Mouse (Mus musculus): ENCODE data around the gene Mre11a. TPM values are rescaled to one million over a fixed set of nuclear protein-coding genes. Genes with fewer than 3 reads are reported as not detected.
A peak's percentile ranks its signal among the peaks of the same experiment; 100 is the strongest.

The Mre11a gene
- polyA plus RNA-seq, 1 experiment from 2014 or later, result 30.8 TPM

- Histone ChIP-seq H3K9ac (ENCODE audit: low read length) (no peak overlapping the region), H3K27ac (ENCODE audit: low read depth, low read length) (no peak overlapping the region), H3K4me3 (ENCODE audit: low read depth, low read length) (no peak overlapping the region), H3K4me2 (no peak overlapping the region), H3K36me3 (ENCODE audit: control insufficient read depth, insufficient read depth, low read length) (no peaks in the 10 kb centered on the region), H3K27me3 (ENCODE audit: control insufficient read depth, insufficient read depth, low read length) (peaks cover 24% of the 10 kb centered on the region), H3K9me3 (ENCODE audit: control insufficient read depth, low read length) (no peaks in the 10 kb centered on the region), H3K4me1 (ENCODE audit: control insufficient read depth, insufficient read depth, low read length) (peaks cover 7% of the 10 kb centered on the region; the same call in 1 of the 2 replicates)
- no peak for DNase-seq (ENCODE audit: low spot score, missing footprints)
- no peak for ATAC-seq (ENCODE audit: low FRiP score)
- WGBS, result 76% methylated on average over 7 of the region's 7 CpGs
These were observed 73.8 kb downstream of the Mre11a start for GRCm38 (mm10) chr9:14858170-14858706.

- Histone ChIP-seq H3K9me3 (ENCODE audit: control insufficient read depth, low read length) (no peaks in the 10 kb centered on the region), H3K9ac (ENCODE audit: low read length) (no peak overlapping the region), H3K4me3 (ENCODE audit: low read depth, low read length) (no peak overlapping the region), H3K4me1 (ENCODE audit: control insufficient read depth, insufficient read depth, low read length) (peaks cover 7% of the 10 kb centered on the region; the same call in 1 of the 2 replicates), H3K36me3 (ENCODE audit: control insufficient read depth, insufficient read depth, low read length) (no peaks in the 10 kb centered on the region), H3K4me2 (no peak overlapping the region), H3K27me3 (ENCODE audit: control insufficient read depth, insufficient read depth, low read length) (peaks cover 24% of the 10 kb centered on the region), H3K27ac (ENCODE audit: low read depth, low read length) (no peak overlapping the region)
- ATAC-seq (ENCODE audit: low FRiP score), result no peak
- DNase-seq (ENCODE audit: low spot score, missing footprints), result no peak
- 82% methylated on average over 3 of the region's 3 CpGs for WGBS
These were observed 74.3 kb downstream of the Mre11a start for GRCm38 (mm10) chr9:14858782-14859181.

- DNase-seq (ENCODE audit: low spot score, missing footprints), result peak; percentile 94
- H3K4me1 ChIP-seq (ENCODE audit: control insufficient read depth, insufficient read depth, low read length), result peaks cover 7% of the 10 kb centered on the region; the same call in 1 of the 2 replicates
- peak; percentile 93 for ATAC-seq (ENCODE audit: low FRiP score)
- peak within 1 kb of the TSS; percentile 39 for H3K4me3 ChIP-seq (ENCODE audit: low read depth, low read length)
- peak within 1 kb of the TSS; percentile 57 for H3K9ac ChIP-seq (ENCODE audit: low read length)
- peaks cover 24% of the 10 kb centered on the region for H3K27me3 ChIP-seq (ENCODE audit: control insufficient read depth, insufficient read depth, low read length)
- H3K4me2 ChIP-seq, result peak within 1 kb of the TSS; percentile 90
- no peaks in the 10 kb centered on the region for H3K9me3 ChIP-seq (ENCODE audit: control insufficient read depth, low read length)
- no peak within 1 kb of the TSS for H3K27ac ChIP-seq (ENCODE audit: low read depth, low read length)
- no peaks in the 10 kb centered on the region for H3K36me3 ChIP-seq (ENCODE audit: control insufficient read depth, insufficient read depth, low read length)
- WGBS, result 2% methylated on average over 47 of the region's 47 CpGs
These were observed 75.6 kb downstream of the Mre11a start, which contains the start of gene Gpr83 for GRCm38 (mm10) chr9:14859868-14860639. TSS of gene Gpr83 (plus strand) at chr9:14860210.

GRCm38 (mm10) chr9:14863126-14863525, 78.7 kb downstream of the Mre11a start:
- DNase-seq (ENCODE audit: low spot score, missing footprints) (no peak), ATAC-seq (ENCODE audit: low FRiP score) (no peak)
- Histone ChIP-seq H3K4me2 (no peak overlapping the region), H3K36me3 (ENCODE audit: control insufficient read depth, insufficient read depth, low read length) (no peaks in the 10 kb centered on the region), H3K9me3 (ENCODE audit: control insufficient read depth, low read length) (no peaks in the 10 kb centered on the region), H3K27ac (ENCODE audit: low read depth, low read length) (no peak overlapping the region), H3K4me1 (ENCODE audit: control insufficient read depth, insufficient read depth, low read length) (peaks cover 7% of the 10 kb centered on the region; the same call in 1 of the 2 replicates), H3K4me3 (ENCODE audit: low read depth, low read length) (no peak overlapping the region), H3K27me3 (ENCODE audit: control insufficient read depth, insufficient read depth, low read length) (peaks cover 24% of the 10 kb centered on the region), H3K9ac (ENCODE audit: low read length) (no peak overlapping the region)
- 90% methylated on average over 3 of the region's 3 CpGs for WGBS

- no peak for ATAC-seq (ENCODE audit: low FRiP score)
- Histone ChIP-seq H3K36me3 (ENCODE audit: control insufficient read depth, insufficient read depth, low read length) (no peaks in the 10 kb centered on the region), H3K9ac (ENCODE audit: low read length) (no peak overlapping the region), H3K9me3 (ENCODE audit: control insufficient read depth, low read length) (no peaks in the 10 kb centered on the region), H3K4me3 (ENCODE audit: low read depth, low read length) (no peak overlapping the region), H3K27ac (ENCODE audit: low read depth, low read length) (no peak overlapping the region), H3K4me1 (ENCODE audit: control insufficient read depth, insufficient read depth, low read length) (peaks cover 5% of the 10 kb centered on the region; the same call in 1 of the 2 replicates), H3K4me2 (no peak overlapping the region), H3K27me3 (ENCODE audit: control insufficient read depth, insufficient read depth, low read length) (peaks cover 10% of the 10 kb centered on the region)
- DNase-seq (ENCODE audit: low spot score, missing footprints), result no peak
- 82% methylated on average over 9 of the region's 9 CpGs for WGBS
These were observed 80.3 kb downstream of the Mre11a start for GRCm38 (mm10) chr9:14864726-14865125.

GRCm38 (mm10) chr9:14866957-14867356, 82.5 kb downstream of the Mre11a start:
- H3K4me2 ChIP-seq, result no peak overlapping the region
- no peaks in the 10 kb centered on the region for H3K27me3 ChIP-seq (ENCODE audit: control insufficient read depth, insufficient read depth, low read length)
- no peak overlapping the region for H3K27ac ChIP-seq (ENCODE audit: low read depth, low read length)
- WGBS, result 34% methylated on average over 7 of the region's 7 CpGs
- DNase-seq (ENCODE audit: low spot score, missing footprints) (peak; percentile 92), ATAC-seq (ENCODE audit: low FRiP score) (peak; percentile 45; the same call in 1 of the 2 replicates)
- no peak overlapping the region for H3K9ac ChIP-seq (ENCODE audit: low read length)
- H3K4me3 ChIP-seq (ENCODE audit: low read depth, low read length), result no peak overlapping the region
- no peaks in the 10 kb centered on the region for H3K36me3 ChIP-seq (ENCODE audit: control insufficient read depth, insufficient read depth, low read length)
- H3K9me3 ChIP-seq (ENCODE audit: control insufficient read depth, low read length), result no peaks in the 10 kb centered on the region
- peaks cover 3% of the 10 kb centered on the region; the same call in 1 of the 2 replicates for H3K4me1 ChIP-seq (ENCODE audit: control insufficient read depth, insufficient read depth, low read length)

GRCm38 (mm10) chr9:14868326-14868725, 83.9 kb downstream of the Mre11a start:
- H3K27me3 ChIP-seq (ENCODE audit: control insufficient read depth, insufficient read depth, low read length), result no peaks in the 10 kb centered on the region
- no peaks in the 10 kb centered on the region for H3K36me3 ChIP-seq (ENCODE audit: control insufficient read depth, insufficient read depth, low read length)
- peaks cover 10% of the 10 kb centered on the region; the same call in 1 of the 2 replicates for H3K4me1 ChIP-seq (ENCODE audit: control insufficient read depth, insufficient read depth, low read length)
- ATAC-seq (ENCODE audit: low FRiP score), result no peak
- H3K9me3 ChIP-seq (ENCODE audit: control insufficient read depth, low read length), result no peaks in the 10 kb centered on the region
- DNase-seq (ENCODE audit: low spot score, missing footprints), result no peak
- 94% methylated on average over 8 of the region's 8 CpGs for WGBS
- no peak overlapping the region for H3K9ac ChIP-seq (ENCODE audit: low read length)
- no peak overlapping the region for H3K4me2 ChIP-seq
- H3K4me3 ChIP-seq (ENCODE audit: low read depth, low read length), result no peak overlapping the region
- no peak overlapping the region for H3K27ac ChIP-seq (ENCODE audit: low read depth, low read length)

- no peak for ATAC-seq (ENCODE audit: low FRiP score)
- Histone ChIP-seq H3K4me2 (no peak overlapping the region), H3K27ac (ENCODE audit: low read depth, low read length) (no peak overlapping the region), H3K9me3 (ENCODE audit: control insufficient read depth, low read length) (no peaks in the 10 kb centered on the region), H3K36me3 (ENCODE audit: control insufficient read depth, insufficient read depth, low read length) (no peaks in the 10 kb centered on the region), H3K27me3 (ENCODE audit: control insufficient read depth, insufficient read depth, low read length) (no peaks in the 10 kb centered on the region), H3K4me3 (ENCODE audit: low read depth, low read length) (no peak overlapping the region), H3K9ac (ENCODE audit: low read length) (no peak overlapping the region), H3K4me1 (ENCODE audit: control insufficient read depth, insufficient read depth, low read length) (peaks cover 10% of the 10 kb centered on the region; the same call in 1 of the 2 replicates)
- WGBS, result 78% methylated on average over 2 of the region's 2 CpGs
- no peak for DNase-seq (ENCODE audit: low spot score, missing footprints)
These were observed 85.9 kb downstream of the Mre11a start for GRCm38 (mm10) chr9:14870377-14870776.

GRCm38 (mm10) chr9:14870802-14871201, 86.3 kb downstream of the Mre11a start:
- no peaks in the 10 kb centered on the region for H3K9me3 ChIP-seq (ENCODE audit: control insufficient read depth, low read length)
- DNase-seq (ENCODE audit: low spot score, missing footprints) (no peak), ATAC-seq (ENCODE audit: low FRiP score) (no peak)
- 95% methylated on average over 10 of the region's 10 CpGs for WGBS
- no peak overlapping the region for H3K4me3 ChIP-seq (ENCODE audit: low read depth, low read length)
- peaks cover 10% of the 10 kb centered on the region; the same call in 1 of the 2 replicates for H3K4me1 ChIP-seq (ENCODE audit: control insufficient read depth, insufficient read depth, low read length)
- H3K27me3 ChIP-seq (ENCODE audit: control insufficient read depth, insufficient read depth, low read length), result no peaks in the 10 kb centered on the region
- no peak overlapping the region for H3K27ac ChIP-seq (ENCODE audit: low read depth, low read length)
- H3K36me3 ChIP-seq (ENCODE audit: control insufficient read depth, insufficient read depth, low read length), result no peaks in the 10 kb centered on the region
- no peak overlapping the region for H3K9ac ChIP-seq (ENCODE audit: low read length)
- no peak overlapping the region for H3K4me2 ChIP-seq
